Mouse (Mus musculus) lung, embryonic 15.5 days (tissue): Measurements from ENCODE around the gene Appbp2. TPM values are rescaled to one million over a fixed set of nuclear protein-coding genes. Genes with fewer than 3 reads are reported as not detected.
A peak's percentile ranks its signal among the peaks of the same experiment; 100 is the strongest.

Source experiments
- ATAC-seq: fragments of 200-750 bp; cut with Nextera tagmentation; 2 replicates; pipeline ENCODE4 v1.8.0; 2017; ENCODE audit warnings: moderate number of reproducible peaks, borderline replicate concordance; ENCODE audit not compliant: low FRiP score, low TSS enrichment; ENCODE audit errors: extremely low read depth
- H3K27ac ChIP-seq: fragments of 300-500 bp; sonication (generic); 2 replicates; pipeline ENCODE4 v1.5.1; 2015; ENCODE audit warnings: moderate library complexity, mild to moderate bottlenecking, inconsistent platforms
- H3K27me3 ChIP-seq: fragments of 300-500 bp; sonication (generic); 2 replicates; pipeline ENCODE4 v1.6.1; 2015; ENCODE audit warnings: inconsistent platforms
- H3K36me3 ChIP-seq: fragments of 300-500 bp; sonication (generic); 2 replicates; pipeline ENCODE4 v1.6.1; 2015; ENCODE audit warnings: inconsistent platforms
- H3K4me1 ChIP-seq: fragments of 300-500 bp; sonication (generic); 2 replicates; pipeline ENCODE4 v1.6.1; 2015; ENCODE audit warnings: inconsistent platforms
- H3K4me2 ChIP-seq: fragments of 300-500 bp; sonication (generic); 2 replicates; pipeline ENCODE4 v1.6.1; 2015; ENCODE audit warnings: inconsistent platforms, mild to moderate bottlenecking, moderate library complexity
- H3K4me3 ChIP-seq: fragments of 300-500 bp; sonication (generic); 2 replicates; pipeline ENCODE4 v1.5.1; 2015; ENCODE audit warnings: mild to moderate bottlenecking, inconsistent platforms
- H3K9ac ChIP-seq: fragments of 300-500 bp; sonication (generic); 2 replicates; pipeline ENCODE4 v1.6.1; 2015; ENCODE audit warnings: inconsistent platforms
- H3K9me3 ChIP-seq: fragments of 300-500 bp; sonication (generic); 2 replicates; pipeline ENCODE4 v1.6.1; 2016; ENCODE audit warnings: inconsistent platforms
- WGBS: fragments of 180-500 bp; shearing (Covaris S2); methylation state at CpG from one replicate; pipeline ENCODE4 v1.1.7; 2015; 5-methylcytosine and 5-hydroxymethylcytosine counted together
- polyA plus RNA-seq: library from polyadenylated mRNA; unstranded; fragments of >200 nt; fragmentation: Nextera tagmentation; extraction: Ambion mirVana; gene quantifications from 2 replicates; pipeline ENCODE4 v1.2.1, GENCODE M21; 2015

Appbp2 gene
- polyA plus RNA-seq: 41.6 and 43.3 TPM in 2 replicates

- no peaks in the 10 kb centered on the region for H3K36me3 ChIP-seq
- 5% methylated on average over 48 of the region's 48 CpGs for WGBS
- H3K9me3 ChIP-seq: no peaks in the 10 kb centered on the region
- H3K27ac ChIP-seq: peak within 1 kb of the TSS; percentile 99
- H3K4me2 ChIP-seq: peak within 1 kb of the TSS; percentile 64
- peak within 1 kb of the TSS; percentile 93 for H3K9ac ChIP-seq
- H3K4me1 ChIP-seq: peaks cover 10% of the 10 kb centered on the region
- ATAC-seq: peak; percentile 97
- peak within 1 kb of the TSS; percentile 89 for H3K4me3 ChIP-seq
- H3K27me3 ChIP-seq: no peaks in the 10 kb centered on the region
Observed at GRCm38 (mm10) chr11:85234990-85235841, at the start of gene Appbp2. TSS of gene Appbp2 (minus strand) at chr11:85235130.

DNA sequence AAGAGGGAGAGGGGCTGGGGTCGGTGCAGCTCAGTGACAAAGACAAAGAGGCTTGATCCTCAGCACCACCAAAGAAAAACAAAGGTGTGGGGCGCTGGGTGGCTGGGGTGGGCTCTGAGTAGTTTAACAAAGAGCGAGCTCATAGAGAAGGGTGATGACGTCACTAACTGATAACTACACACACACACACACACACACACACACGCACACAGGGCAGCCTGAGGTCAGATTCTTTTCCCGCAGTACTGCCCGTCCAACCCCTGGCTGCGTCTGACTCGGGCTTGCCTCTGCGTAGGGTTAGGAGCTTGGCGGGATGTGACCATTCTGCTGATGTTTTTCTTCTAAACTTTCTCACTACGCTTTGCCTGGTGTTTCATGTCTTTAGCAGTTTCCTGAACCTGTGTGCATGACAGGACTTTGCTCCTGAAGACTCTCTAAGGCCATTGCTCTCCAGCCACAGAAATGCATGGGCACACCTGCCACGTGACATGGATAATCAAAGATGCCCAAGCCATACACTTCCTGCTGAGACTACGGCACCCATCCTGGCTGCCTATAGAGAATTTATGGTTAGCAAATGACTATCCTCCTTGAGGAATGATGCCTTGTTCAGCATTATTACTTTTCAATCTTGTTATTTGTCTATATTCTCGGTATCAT lies 46.4 kb upstream of the Appbp2 start:
- Histone ChIP-seq H3K9ac (no peak overlapping the region), H3K4me2 (no peak overlapping the region), H3K27me3 (no peaks in the 10 kb centered on the region), H3K27ac (no peak overlapping the region), H3K36me3 (no peaks in the 10 kb centered on the region), H3K4me3 (no peak overlapping the region), H3K9me3 (no peaks in the 10 kb centered on the region), H3K4me1 (no peaks in the 10 kb centered on the region)
- WGBS: 47% methylated on average over 15 of the region's 15 CpGs
- ATAC-seq: no peak

DNA sequence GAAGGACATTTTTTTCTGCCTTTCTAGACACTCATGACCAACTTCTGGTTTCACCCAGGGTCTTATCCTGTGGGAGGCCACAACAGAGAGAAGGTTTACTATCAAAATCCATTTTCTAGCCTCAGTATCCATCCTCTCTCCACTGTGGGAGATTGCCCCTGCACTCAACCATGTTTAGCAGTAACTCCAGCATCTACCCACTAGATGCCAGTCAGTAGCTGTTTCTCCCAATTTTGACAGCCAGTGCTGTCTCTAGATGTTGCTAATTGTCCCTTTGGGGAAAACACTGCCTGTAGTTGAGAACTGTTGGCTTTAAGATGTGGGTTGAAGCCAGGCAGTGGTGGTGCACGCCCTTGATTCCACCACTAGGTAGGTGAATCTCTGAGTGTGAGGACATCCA lies 43.2 kb upstream of the Appbp2 start:
- no peak overlapping the region for H3K4me2 ChIP-seq
- no peaks in the 10 kb centered on the region for H3K4me1 ChIP-seq
- ATAC-seq: no peak
- no peak overlapping the region for H3K4me3 ChIP-seq
- no peaks in the 10 kb centered on the region for H3K27me3 ChIP-seq
- WGBS: 80% methylated on average over 1 of the region's 1 CpGs
- no peaks in the 10 kb centered on the region for H3K9me3 ChIP-seq
- H3K36me3 ChIP-seq: no peaks in the 10 kb centered on the region
- H3K9ac ChIP-seq: no peak overlapping the region
- no peak overlapping the region for H3K27ac ChIP-seq

DNA sequence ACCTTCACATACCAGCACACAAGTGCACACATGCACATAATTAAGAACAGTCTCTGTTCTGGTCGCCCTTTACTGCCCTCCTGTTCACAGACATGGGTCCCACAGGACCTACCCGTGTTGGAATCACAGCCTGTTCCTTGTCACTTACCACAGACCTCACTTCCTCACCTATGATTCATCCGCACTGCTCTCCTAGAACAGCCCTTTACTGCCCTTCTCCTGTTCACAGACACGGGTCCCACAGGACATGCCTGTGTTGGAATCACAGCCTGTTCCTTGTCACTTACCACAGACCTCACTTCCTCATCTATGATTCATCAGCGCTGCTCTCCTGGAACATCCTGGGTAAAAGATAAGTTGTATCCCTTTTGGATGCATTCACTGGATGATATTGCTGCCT lies 42.7 kb upstream of the Appbp2 start:
- no peaks in the 10 kb centered on the region for H3K9me3 ChIP-seq
- H3K27me3 ChIP-seq: no peaks in the 10 kb centered on the region
- ATAC-seq: no peak
- no peak overlapping the region for H3K9ac ChIP-seq
- H3K4me3 ChIP-seq: no peak overlapping the region
- H3K36me3 ChIP-seq: no peaks in the 10 kb centered on the region
- H3K27ac ChIP-seq: no peak overlapping the region
- 60% methylated on average over 5 of the region's 5 CpGs for WGBS
- no peak overlapping the region for H3K4me2 ChIP-seq
- no peaks in the 10 kb centered on the region for H3K4me1 ChIP-seq

GRCm38 (mm10) chr11:85275151-85275550 lies 40.2 kb upstream of the Appbp2 start:
- Histone ChIP-seq H3K4me1 (no peaks in the 10 kb centered on the region), H3K27me3 (no peaks in the 10 kb centered on the region), H3K9me3 (no peaks in the 10 kb centered on the region), H3K9ac (no peak overlapping the region), H3K36me3 (no peaks in the 10 kb centered on the region), H3K4me3 (no peak overlapping the region), H3K27ac (no peak overlapping the region), H3K4me2 (no peak overlapping the region)
- 59% methylated on average over 5 of the region's 5 CpGs for WGBS
- no peak for ATAC-seq

DNA sequence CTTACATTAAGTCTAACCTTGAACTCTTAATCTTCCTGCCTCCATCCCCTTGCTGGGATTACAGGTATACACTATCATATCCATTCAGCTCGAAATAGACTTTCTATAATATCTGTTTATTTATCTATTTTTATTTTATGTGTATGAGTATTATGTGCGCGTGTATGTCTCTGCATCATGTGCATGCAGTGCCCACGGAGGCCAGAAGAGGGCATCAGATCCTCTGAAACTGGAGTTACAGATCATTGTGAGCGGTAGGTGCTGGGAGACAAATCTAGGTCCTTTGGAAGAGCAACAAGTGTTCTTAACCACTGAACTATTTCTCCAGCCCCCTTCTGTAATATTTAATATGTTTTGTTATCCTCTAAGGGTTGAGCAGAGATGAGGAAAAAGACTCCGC lies 38.4 kb upstream of the Appbp2 start:
- H3K4me3 ChIP-seq: no peak overlapping the region
- ATAC-seq: no peak
- 71% methylated on average over 6 of the region's 6 CpGs for WGBS
- H3K36me3 ChIP-seq: no peaks in the 10 kb centered on the region
- H3K27me3 ChIP-seq: no peaks in the 10 kb centered on the region
- H3K9me3 ChIP-seq: no peaks in the 10 kb centered on the region
- no peak overlapping the region for H3K27ac ChIP-seq
- H3K9ac ChIP-seq: no peak overlapping the region
- H3K4me2 ChIP-seq: no peak overlapping the region
- no peaks in the 10 kb centered on the region for H3K4me1 ChIP-seq

GRCm38 (mm10) chr11:85270631-85271030 lies 35.7 kb upstream of the Appbp2 start:
- Histone ChIP-seq H3K9me3 (no peaks in the 10 kb centered on the region), H3K4me2 (no peak overlapping the region), H3K9ac (no peak overlapping the region), H3K4me3 (no peak overlapping the region), H3K36me3 (no peaks in the 10 kb centered on the region), H3K4me1 (no peaks in the 10 kb centered on the region), H3K27ac (no peak overlapping the region), H3K27me3 (no peaks in the 10 kb centered on the region)
- ATAC-seq: no peak
- WGBS: 63% methylated on average over 3 of the region's 3 CpGs

GRCm38 (mm10) chr11:85267393-85267792 lies 32.5 kb upstream of the Appbp2 start:
- H3K4me3 ChIP-seq: no peak overlapping the region
- H3K4me2 ChIP-seq: no peak overlapping the region
- H3K9ac ChIP-seq: no peak overlapping the region
- H3K4me1 ChIP-seq: no peaks in the 10 kb centered on the region
- no peak overlapping the region for H3K27ac ChIP-seq
- WGBS: 95% methylated on average over 1 of the region's 1 CpGs
- no peaks in the 10 kb centered on the region for H3K36me3 ChIP-seq
- no peaks in the 10 kb centered on the region for H3K9me3 ChIP-seq
- ATAC-seq: no peak
- no peaks in the 10 kb centered on the region for H3K27me3 ChIP-seq

- H3K4me2 ChIP-seq: no peak overlapping the region
- H3K9ac ChIP-seq: no peak overlapping the region
- no peak overlapping the region for H3K4me3 ChIP-seq
- no peak overlapping the region for H3K27ac ChIP-seq
- H3K9me3 ChIP-seq: no peaks in the 10 kb centered on the region
- no peaks in the 10 kb centered on the region for H3K4me1 ChIP-seq
- no peaks in the 10 kb centered on the region for H3K27me3 ChIP-seq
- ATAC-seq: no peak
- H3K36me3 ChIP-seq: no peaks in the 10 kb centered on the region
- WGBS: 64% methylated on average over 5 of the region's 5 CpGs
Observed at GRCm38 (mm10) chr11:85264635-85265034, 29.7 kb upstream of the Appbp2 start.

- H3K27ac ChIP-seq: no peak overlapping the region
Observed at GRCm38 (mm10) chr11:85261192-85261591, 26.3 kb upstream of the Appbp2 start.

GRCm38 (mm10) chr11:85258966-85259365 lies 24.0 kb upstream of the Appbp2 start:
- 78% methylated on average over 11 of the region's 11 CpGs for WGBS
- no peak overlapping the region for H3K9ac ChIP-seq

More at GRCm38 (mm10) chr11:85261192-85261591, 26.3 kb upstream of the Appbp2 start:
- H3K4me2 ChIP-seq: no peak overlapping the region
- no peaks in the 10 kb centered on the region for H3K4me1 ChIP-seq
- H3K9me3 ChIP-seq: no peaks in the 10 kb centered on the region
- no peaks in the 10 kb centered on the region for H3K27me3 ChIP-seq
- no peak overlapping the region for H3K9ac ChIP-seq
- H3K36me3 ChIP-seq: no peaks in the 10 kb centered on the region
- 22% methylated on average over 7 of the region's 7 CpGs for WGBS
- no peak for ATAC-seq
- no peak overlapping the region for H3K4me3 ChIP-seq

GRCm38 (mm10) chr11:85255471-85256027 lies 20.6 kb upstream of the Appbp2 start:
- 35% methylated on average over 3 of the region's 3 CpGs for WGBS
- no peaks in the 10 kb centered on the region for H3K27me3 ChIP-seq
- no peak overlapping the region for H3K4me3 ChIP-seq
- H3K27ac ChIP-seq: no peak overlapping the region
- no peaks in the 10 kb centered on the region for H3K36me3 ChIP-seq
- no peaks in the 10 kb centered on the region for H3K9me3 ChIP-seq
- ATAC-seq: no peak
- no peak overlapping the region for H3K9ac ChIP-seq
- no peak overlapping the region for H3K4me2 ChIP-seq
- no peaks in the 10 kb centered on the region for H3K4me1 ChIP-seq

More at GRCm38 (mm10) chr11:85258966-85259365, 24.0 kb upstream of the Appbp2 start:
- ATAC-seq: no peak
- no peak overlapping the region for H3K4me2 ChIP-seq
- H3K4me1 ChIP-seq: no peaks in the 10 kb centered on the region
- no peak overlapping the region for H3K4me3 ChIP-seq
- H3K27ac ChIP-seq: no peak overlapping the region
- no peaks in the 10 kb centered on the region for H3K9me3 ChIP-seq
- no peaks in the 10 kb centered on the region for H3K27me3 ChIP-seq
- no peaks in the 10 kb centered on the region for H3K36me3 ChIP-seq
